ENCODE assay signal across 9 mouse cellular contexts in the genomic region with DNA sequence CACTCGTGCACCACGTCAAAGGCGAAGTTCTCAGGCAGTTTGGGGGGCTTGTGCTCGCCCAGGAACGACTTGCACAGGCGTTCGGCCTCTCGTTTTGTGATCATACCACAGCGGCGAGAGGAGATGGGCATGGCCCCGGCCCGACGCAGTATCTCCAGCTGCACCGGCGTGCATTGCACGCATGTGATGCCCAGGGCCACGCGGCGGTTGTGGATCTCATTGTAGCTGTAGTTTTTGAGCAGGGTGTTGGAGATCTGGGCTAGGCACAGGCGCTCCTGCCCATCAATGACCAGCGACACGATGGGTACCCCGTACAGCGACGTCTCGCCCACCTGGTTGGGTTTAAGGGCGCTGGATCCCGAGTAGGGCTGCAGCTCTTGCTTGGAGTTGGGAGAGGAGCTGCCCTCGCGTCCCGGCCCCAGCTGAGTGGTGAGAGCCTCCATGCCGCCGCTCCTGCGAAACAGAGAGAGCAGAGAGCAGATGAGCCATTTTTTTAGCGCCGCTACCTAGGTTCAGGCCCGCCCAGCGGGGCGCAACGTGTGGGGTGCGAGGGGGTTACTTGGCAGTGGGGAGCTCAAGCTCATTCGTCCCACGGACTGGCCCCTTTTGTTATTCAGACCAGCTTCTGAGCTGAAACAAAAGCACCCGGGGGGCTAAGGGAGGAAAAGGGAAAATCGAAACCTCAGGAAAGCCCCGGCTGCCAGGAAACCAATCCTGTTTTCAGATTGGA. TPM values are rescaled to one million over a fixed set of nuclear protein-coding genes. Genes with fewer than 3 reads are reported as not detected.
DNase-seq lines count a peak whose midpoint lies in the region; ATAC-seq and TF ChIP-seq lines count a peak whose summit lies in the region.
"Had no signal": no experiment of that assay in that cellular context is flagged by ENCODE, and none has a peak within 500 bp of the region (broad histone marks: within the 10 kb centered on the region; RNA-seq: fewer than 3 reads in every experiment).

No protein-coding gene starts in this region.

- DNase-seq in lung, embryonic 14.5 days: no peak
- no peak for DNase-seq in lung, adult 2 months
- no peak for DNase-seq in forebrain, embryonic 11.5 days (ENCODE audit: low spot score)
- DNase-seq in thymus, adult 2 months: no peak
- DNase-seq in spleen, postnatal 36 days (ENCODE audit: low spot score in 2 of 2): no peak
- no peak for DNase-seq in lung, postnatal 36 days

- no peak for TF ChIP-seq CTCF in lung, embryonic 14.5 days (IDR thresholded peaks at IDR 0.05; ENCODE audit: low read depth)
- TF ChIP-seq CTCF in lung, adult 2 months (IDR thresholded peaks at IDR 0.05; ENCODE audit: insufficient read depth, low read length): no peak
- no peak for TF ChIP-seq CTCF in thymus, adult 2 months (IDR thresholded peaks at IDR 0.05; ENCODE audit: borderline replicate concordance, control insufficient read depth, extremely low read depth, insufficient read depth, low read length, poor library complexity)

- H3K9ac ChIP-seq in lung, embryonic 14.5 days: no peak overlapping the region
- H3K9ac ChIP-seq in forebrain, embryonic 11.5 days (ENCODE audit: low read length): no peak overlapping the region
- no peak overlapping the region for H3K9ac ChIP-seq in intestine, embryonic 16.5 days (ENCODE audit: low read depth, low read length)
- H3K9ac ChIP-seq in neural tube, embryonic 12.5 days: peak overlapping the region; percentile 77

- H3K9me3 ChIP-seq in lung, embryonic 14.5 days (ENCODE audit: low read depth, low read length): no peaks in the 10 kb centered on the region
- no peaks in the 10 kb centered on the region for H3K9me3 ChIP-seq in forebrain, embryonic 11.5 days (ENCODE audit: control insufficient read depth, low read length)
- H3K9me3 ChIP-seq in intestine, embryonic 16.5 days (ENCODE audit: control insufficient read depth, low read length): no peaks in the 10 kb centered on the region
- no peaks in the 10 kb centered on the region for H3K9me3 ChIP-seq in neural tube, embryonic 12.5 days

- ATAC-seq in lung, embryonic 14.5 days (ENCODE audit: insufficient read depth): no peak
- no peak for ATAC-seq in forebrain, embryonic 11.5 days (replicated peaks; ENCODE audit: low FRiP score)
- no peak for ATAC-seq in intestine, embryonic 16.5 days
- no peak for ATAC-seq in neural tube, embryonic 12.5 days (ENCODE audit: low FRiP score, low read depth)

- H3K36me3 ChIP-seq in lung, embryonic 14.5 days (ENCODE audit: insufficient read depth): no peaks in the 10 kb centered on the region
- H3K36me3 ChIP-seq in forebrain, embryonic 11.5 days (ENCODE audit: control insufficient read depth, insufficient read depth, low read length): no peaks in the 10 kb centered on the region
- no peaks in the 10 kb centered on the region for H3K36me3 ChIP-seq in intestine, embryonic 16.5 days (ENCODE audit: control insufficient read depth, insufficient read depth, low read length)
- no peaks in the 10 kb centered on the region for H3K36me3 ChIP-seq in neural tube, embryonic 12.5 days
- H3K36me3 ChIP-seq in thymus, adult 2 months (ENCODE audit: control insufficient read depth, insufficient read depth, low read length): no peaks in the 10 kb centered on the region

- under 1% methylated on average over 46 of the region's 46 CpGs for WGBS in lung, embryonic 14.5 days
- WGBS in lung, adult 2 months: 1% methylated on average over 46 of the region's 46 CpGs
- WGBS in forebrain, embryonic 11.5 days: under 1% methylated on average over 46 of the region's 46 CpGs
- WGBS in intestine, embryonic 16.5 days: 2% methylated on average over 46 of the region's 46 CpGs
- WGBS in neural tube, embryonic 12.5 days: 1% methylated on average over 46 of the region's 46 CpGs
- WGBS in thymus, adult 2 months: 7% methylated on average over 46 of the region's 46 CpGs

- peak overlapping the region; percentile 40 for H3K4me2 ChIP-seq in lung, embryonic 14.5 days
- H3K4me2 ChIP-seq in forebrain, embryonic 11.5 days (ENCODE audit: low read depth, low read length, severe bottlenecking): peak overlapping the region; percentile 21; the same call in 1 of the 2 replicates
- peak overlapping the region; percentile 33 for H3K4me2 ChIP-seq in intestine, embryonic 16.5 days (ENCODE audit: low read depth, low read length)
- peak overlapping the region; percentile 76 for H3K4me2 ChIP-seq in neural tube, embryonic 12.5 days (replicated peaks)

- peak overlapping the region; percentile 22 for H3K4me3 ChIP-seq in lung, embryonic 14.5 days (ENCODE audit: low read depth, low read length)
- H3K4me3 ChIP-seq in lung, adult 2 months (replicated peaks; ENCODE audit: extremely low read depth, low read depth, low read length): no peak overlapping the region
- H3K4me3 ChIP-seq in forebrain, embryonic 11.5 days (ENCODE audit: low read depth, low read length): peak overlapping the region; percentile 12; the same call in 1 of the 2 replicates
- peak overlapping the region; percentile 35 for H3K4me3 ChIP-seq in intestine, embryonic 16.5 days (ENCODE audit: low read length)
- peak overlapping the region; percentile 58 for H3K4me3 ChIP-seq in neural tube, embryonic 12.5 days
- H3K4me3 ChIP-seq in thymus, adult 2 months (ENCODE audit: control insufficient read depth, insufficient read depth, low read length): no peak overlapping the region

- no peak overlapping the region for H3K27ac ChIP-seq in lung, embryonic 14.5 days (ENCODE audit: low read depth)
- no peak overlapping the region for H3K27ac ChIP-seq in forebrain, embryonic 11.5 days (ENCODE audit: low read depth, low read length)
- H3K27ac ChIP-seq in intestine, embryonic 16.5 days (ENCODE audit: low read length): no peak overlapping the region
- H3K27ac ChIP-seq in neural tube, embryonic 12.5 days: peak overlapping the region; percentile 76
- H3K27ac ChIP-seq in thymus, adult 2 months (ENCODE audit: control insufficient read depth, insufficient read depth, low read length): no peak overlapping the region
- H3K27ac ChIP-seq: macrophage had no signal

- H3K27me3 ChIP-seq in lung, embryonic 14.5 days (ENCODE audit: insufficient read depth, low read length): peaks cover 100% of the 10 kb centered on the region
- peaks cover 100% of the 10 kb centered on the region for H3K27me3 ChIP-seq in forebrain, embryonic 11.5 days (ENCODE audit: control insufficient read depth, insufficient read depth, low read length)
- H3K27me3 ChIP-seq in intestine, embryonic 16.5 days (replicated peaks; ENCODE audit: control insufficient read depth, insufficient read depth, low read length): peaks cover 100% of the 10 kb centered on the region
- H3K27me3 ChIP-seq in neural tube, embryonic 12.5 days (replicated peaks): peaks cover 100% of the 10 kb centered on the region
- H3K27me3 ChIP-seq in thymus, adult 2 months (ENCODE audit: control insufficient read depth, insufficient read depth, low read length): peaks cover 54% of the 10 kb centered on the region

- H3K4me1 ChIP-seq in lung, embryonic 14.5 days (ENCODE audit: insufficient read depth): no peaks in the 10 kb centered on the region
- H3K4me1 ChIP-seq in lung, adult 2 months (ENCODE audit: control insufficient read depth, insufficient read depth, low read length): peaks cover 4% of the 10 kb centered on the region; the same call in 1 of the 2 replicates
- H3K4me1 ChIP-seq in forebrain, embryonic 11.5 days (replicated peaks; ENCODE audit: control insufficient read depth, insufficient read depth, low read length): peaks cover 28% of the 10 kb centered on the region
- peaks cover 42% of the 10 kb centered on the region for H3K4me1 ChIP-seq in intestine, embryonic 16.5 days (ENCODE audit: control insufficient read depth, insufficient read depth, low read length)
- H3K4me1 ChIP-seq in neural tube, embryonic 12.5 days: peaks cover 56% of the 10 kb centered on the region
- H3K4me1 ChIP-seq in thymus, adult 2 months (replicated peaks; ENCODE audit: control insufficient read depth, insufficient read depth, low read length): peaks cover 23% of the 10 kb centered on the region

- TF ChIP-seq POLR2A in lung, adult 2 months (IDR thresholded peaks at IDR 0.05; ENCODE audit: borderline replicate concordance, extremely low read depth, low read depth, low read length): no peak
- no peak for TF ChIP-seq POLR2A in thymus, adult 2 months (IDR thresholded peaks at IDR 0.05; ENCODE audit: control insufficient read depth, extremely low read depth, insufficient read depth, low read length, poor library complexity)

RNA-seq across cellular contexts. Expression of a gene that starts 2.5 kb away (rescaled TPM):
- not detected in 2 replicates for polyA plus RNA-seq in lung, embryonic 14.5 days (2014; fragmentation: Nextera tagmentation; extraction: Ambion mirVana)
- polyA plus RNA-seq in lung, adult 2 months (2012; rRNA removed): 0.02 and 0.07 TPM in 2 replicates
- 0.33 and 0.43 TPM in 2 replicates for polyA plus RNA-seq in forebrain, embryonic 11.5 days (2014; fragmentation: Nextera tagmentation; extraction: Ambion mirVana)
- not detected in 2 replicates for polyA plus RNA-seq in intestine, embryonic 16.5 days (2015; fragmentation: Nextera tagmentation; extraction: Ambion mirVana)
- 39.1 and 47.0 TPM in 2 replicates for polyA plus RNA-seq in neural tube, embryonic 12.5 days (2016; fragmentation: Nextera tagmentation; extraction: Ambion mirVana)
- 0.04 and 0.09 TPM in 2 replicates for polyA plus RNA-seq in thymus, adult 2 months (2012; rRNA removed)

Comparison
In these comparisons a context has a peak if more than half of its experiments do, and no peak if none do; other contexts are left out.
1. H3K4me3 ChIP-seq: peak in lung, embryonic 14.5 days (single experiment), forebrain, embryonic 11.5 days (single experiment), intestine, embryonic 16.5 days (single experiment) and neural tube, embryonic 12.5 days (single experiment); none in lung, adult 2 months (single experiment) and thymus, adult 2 months (single experiment).
2. H3K4me2 ChIP-seq: peak in every context shown above with its lines; median percentile 76 in neural tube, embryonic 12.5 days; 40 in lung, embryonic 14.5 days; 33 in intestine, embryonic 16.5 days; 21 in forebrain, embryonic 11.5 days.
3. RNA of a gene that starts 2.5 kb away (polyA plus RNA-seq): 39.1 to 47.0 TPM in neural tube, embryonic 12.5 days; 0.33 to 0.43 TPM in forebrain, embryonic 11.5 days, 0.04 to 0.09 TPM in thymus, adult 2 months, 0.02 to 0.07 TPM in lung, adult 2 months, not detected in lung, embryonic 14.5 days and not detected in intestine, embryonic 16.5 days; every median in the first group is over 10 times any median in the second.